Mouse (Mus musculus): ENCODE data around the gene Zfp418. TPM values are rescaled to one million over a fixed set of nuclear protein-coding genes. Genes with fewer than 3 reads are reported as not detected.
"Not testable (repeated sequence)": the region's sequence is repeated elsewhere in the genome, so short reads cannot be mapped to it uniquely, and the experiment has no call there.

The Zfp418 gene
- total and polyA plus RNA-seq, 2 experiments from 2014 or later, result 0.98 to 6.3 TPM

DNA sequence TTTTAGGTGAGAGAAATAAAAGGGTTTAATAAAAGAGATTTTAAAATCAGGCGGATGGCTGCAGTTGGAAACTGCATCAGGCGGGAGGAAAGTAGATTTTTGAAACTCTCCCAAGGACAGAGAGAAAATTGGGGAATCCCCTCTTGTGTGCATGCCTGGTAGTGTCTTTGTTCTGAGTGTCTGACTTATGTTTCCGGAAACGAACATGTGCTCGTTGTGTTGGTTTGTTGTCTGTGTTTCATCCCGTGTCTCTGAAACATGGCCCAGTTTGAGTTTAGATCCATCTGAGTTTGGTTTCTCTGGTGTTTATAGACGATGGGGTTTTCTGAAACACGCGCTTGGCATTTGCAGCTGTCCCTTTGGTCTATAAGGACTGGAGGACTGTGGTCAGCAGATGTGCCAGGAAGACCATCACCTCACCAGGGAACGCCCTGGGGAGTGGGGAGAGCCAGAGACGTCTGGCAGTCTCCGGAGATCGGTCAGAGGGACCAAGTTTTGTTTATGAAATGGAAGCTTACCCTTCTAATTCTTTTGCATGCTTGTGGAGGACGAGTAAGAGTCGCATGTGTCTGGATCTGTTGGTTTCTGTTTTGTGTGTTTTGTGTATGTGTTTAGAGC is 25.0 kb upstream of the Zfp418 start:
- no peak for ATAC-seq
- TF ChIP-seq CTCF (IDR thresholded peaks at IDR 0.05; ENCODE audit: low read depth), result no peak
- H3K9ac ChIP-seq, result no peak overlapping the region
- H3K4me2 ChIP-seq (ENCODE audit: low read depth), result no peak overlapping the region
- H3K9me3 ChIP-seq (ENCODE audit: low read length), result no peaks in the 10 kb centered on the region
- no peak for DNase-seq
- no peak overlapping the region for H3K4me3 ChIP-seq (ENCODE audit: low read depth, low read length)
- H3K27me3 ChIP-seq (ENCODE audit: insufficient read depth, low read length), result no peaks in the 10 kb centered on the region
- 92% methylated on average over 15 of the region's 15 CpGs for WGBS
- no peaks in the 10 kb centered on the region for H3K4me1 ChIP-seq (ENCODE audit: insufficient read depth)
- no peak overlapping the region for H3K27ac ChIP-seq (ENCODE audit: low read depth, low read length)
- H3K36me3 ChIP-seq (ENCODE audit: insufficient read depth), result no peaks in the 10 kb centered on the region

DNA sequence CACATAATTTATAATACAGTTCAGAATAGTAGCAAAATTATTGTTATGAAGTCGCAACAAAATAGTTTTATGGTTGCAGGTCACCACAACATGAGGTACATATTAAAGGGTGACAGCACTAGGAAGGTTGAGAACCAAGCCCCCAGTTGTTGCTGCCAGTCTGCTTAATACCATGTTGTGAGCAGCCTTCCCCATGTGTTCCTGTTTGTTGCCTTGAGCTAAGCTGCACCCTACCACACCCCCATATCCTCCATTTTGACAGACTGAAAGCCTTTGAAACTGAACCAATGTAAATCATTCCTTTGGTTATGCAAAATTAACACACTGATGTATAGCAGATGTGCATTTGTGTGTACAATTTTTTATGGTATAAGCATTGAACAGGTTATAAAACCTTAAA is 14.8 kb downstream of the Zfp418 start:
- TF ChIP-seq CTCF (IDR thresholded peaks at IDR 0.05; ENCODE audit: low read depth), result no peak
- Histone ChIP-seq H3K36me3 (ENCODE audit: insufficient read depth) (peaks cover 26% of the 10 kb centered on the region), H3K4me3 (ENCODE audit: low read depth, low read length) (no peak overlapping the region), H3K9me3 (ENCODE audit: low read length) (no peaks in the 10 kb centered on the region), H3K4me1 (ENCODE audit: insufficient read depth) (no peaks in the 10 kb centered on the region), H3K9ac (no peak overlapping the region), H3K27me3 (ENCODE audit: insufficient read depth, low read length) (no peaks in the 10 kb centered on the region), H3K4me2 (ENCODE audit: low read depth) (no peak overlapping the region), H3K27ac (ENCODE audit: low read depth, low read length) (no peak overlapping the region)
- no peak for ATAC-seq
- no peak for DNase-seq
- WGBS, result 87% methylated on average over 1 of the region's 1 CpGs

GRCm38 (mm10) chr7:7187417-7188190 is 16.5 kb downstream of the Zfp418 start:
- Histone ChIP-seq H3K27me3 (ENCODE audit: insufficient read depth, low read length) (no peaks in the 10 kb centered on the region), H3K9me3 (ENCODE audit: low read length) (no peaks in the 10 kb centered on the region), H3K4me3 (ENCODE audit: low read depth, low read length) (peak overlapping the region; percentile 49), H3K4me2 (ENCODE audit: low read depth) (peak overlapping the region; percentile 38), H3K36me3 (ENCODE audit: insufficient read depth) (peaks cover 10% of the 10 kb centered on the region), H3K4me1 (ENCODE audit: insufficient read depth) (no peaks in the 10 kb centered on the region), H3K27ac (ENCODE audit: low read depth, low read length) (no peak overlapping the region), H3K9ac (peak overlapping the region; percentile 14; the same call in 1 of the 2 replicates)
- 39% methylated on average over 13 of the region's 13 CpGs for WGBS
- DNase-seq (no peak), ATAC-seq (peak; percentile 43)
- no peak for TF ChIP-seq CTCF (IDR thresholded peaks at IDR 0.05; ENCODE audit: low read depth)

- peak overlapping the region; percentile 49 for H3K4me3 ChIP-seq (ENCODE audit: low read depth, low read length)
- H3K27me3 ChIP-seq (ENCODE audit: insufficient read depth, low read length), result no peaks in the 10 kb centered on the region
- no peak overlapping the region for H3K27ac ChIP-seq (ENCODE audit: low read depth, low read length)
- H3K36me3 ChIP-seq (ENCODE audit: insufficient read depth), result peaks cover 2% of the 10 kb centered on the region
- no peaks in the 10 kb centered on the region for H3K9me3 ChIP-seq (ENCODE audit: low read length)
- H3K9ac ChIP-seq, result peak overlapping the region; percentile 14; the same call in 1 of the 2 replicates
- TF ChIP-seq CTCF (IDR thresholded peaks at IDR 0.05; ENCODE audit: low read depth), result peak; percentile 82
- 12% methylated on average over 18 of the region's 18 CpGs for WGBS
- H3K4me2 ChIP-seq (ENCODE audit: low read depth), result peak overlapping the region; percentile 38
- ATAC-seq (peak; percentile 97), DNase-seq (peak; percentile 86)
- H3K4me1 ChIP-seq (ENCODE audit: insufficient read depth), result no peaks in the 10 kb centered on the region
These were observed 17.2 kb downstream of the Zfp418 start for GRCm38 (mm10) chr7:7188191-7188942.

GRCm38 (mm10) chr7:7209313-7210151 is 38.4 kb downstream of the Zfp418 start, which contains the start of gene Zfp772:
Gene Zfp772 (minus strand): TSS chr7:7209998.
- not testable (repeated sequence) for H3K27me3 ChIP-seq (ENCODE audit: insufficient read depth, low read length); H3K4me1 ChIP-seq (ENCODE audit: insufficient read depth); H3K27ac ChIP-seq (ENCODE audit: low read depth, low read length); H3K36me3 ChIP-seq (ENCODE audit: insufficient read depth); H3K9me3 ChIP-seq (ENCODE audit: low read length); ATAC-seq
- Histone ChIP-seq H3K4me2 (ENCODE audit: low read depth) (peak within 1 kb of the TSS; percentile 62), H3K4me3 (ENCODE audit: low read depth, low read length) (peak within 1 kb of the TSS; percentile 34), H3K9ac (peak within 1 kb of the TSS; percentile 18; the same call in 1 of the 2 replicates)
- DNase-seq, result peak; percentile 25
- 2% methylated on average over 24 of the region's 24 CpGs for WGBS

Other genes with a start within 250 kb of the Zfp418 start
- not detected in 2 replicates for gene Aurkc, start 176.0 kb upstream of the Zfp418 start, total RNA-seq (2014; rRNA removed)
- not detected in 2 replicates for gene Aurkc, start 176.0 kb upstream of the Zfp418 start, polyA plus RNA-seq (2015; fragmentation: Nextera tagmentation; extraction: Ambion mirVana)
- 27.2 and 31.7 TPM in 2 replicates for gene Zfp954, start 49.8 kb upstream of the Zfp418 start, total RNA-seq (2014; rRNA removed)
- 16.4 and 17.1 TPM in 2 replicates for gene Zfp954, start 49.8 kb upstream of the Zfp418 start, polyA plus RNA-seq (2015; fragmentation: Nextera tagmentation; extraction: Ambion mirVana)
- gene Zfp773, start 34.6 kb upstream of the Zfp418 start, total RNA-seq (2014; rRNA removed), result 5.4 and 5.5 TPM in 2 replicates
- 3.6 and 4.5 TPM in 2 replicates for gene Zfp773, start 34.6 kb upstream of the Zfp418 start, polyA plus RNA-seq (2015; fragmentation: Nextera tagmentation; extraction: Ambion mirVana)
- 9.3 and 11.5 TPM in 2 replicates for gene Zfp772, start 38.7 kb downstream of the Zfp418 start, total RNA-seq (2014; rRNA removed)
- gene Zfp772, start 38.7 kb downstream of the Zfp418 start, polyA plus RNA-seq (2015; fragmentation: Nextera tagmentation; extraction: Ambion mirVana), result 4.5 and 6.3 TPM in 2 replicates
- 1.7 and 2.3 TPM in 2 replicates for gene Vmn2r29, start 76.0 kb downstream of the Zfp418 start, total RNA-seq (2014; rRNA removed)
- 0.42 and 1.2 TPM in 2 replicates for gene Vmn2r29, start 76.0 kb downstream of the Zfp418 start, polyA plus RNA-seq (2015; fragmentation: Nextera tagmentation; extraction: Ambion mirVana)
- gene Gm45844, start 107.0 kb downstream of the Zfp418 start, total RNA-seq (2014; rRNA removed), result 6.1 and 8.7 TPM in 2 replicates
- 6.8 and 9.2 TPM in 2 replicates for gene Gm45844, start 107.0 kb downstream of the Zfp418 start, polyA plus RNA-seq (2015; fragmentation: Nextera tagmentation; extraction: Ambion mirVana)
- gene Clcn4, start 129.5 kb downstream of the Zfp418 start, total RNA-seq (2014; rRNA removed), result 171 and 175 TPM in 2 replicates
- gene Clcn4, start 129.5 kb downstream of the Zfp418 start, polyA plus RNA-seq (2015; fragmentation: Nextera tagmentation; extraction: Ambion mirVana), result 185 and 231 TPM in 2 replicates
- gene Vmn2r30, start 166.3 kb downstream of the Zfp418 start, total RNA-seq (2014; rRNA removed), result not detected in 2 replicates
- not detected in 2 replicates for gene Vmn2r30, start 166.3 kb downstream of the Zfp418 start, polyA plus RNA-seq (2015; fragmentation: Nextera tagmentation; extraction: Ambion mirVana)
- gene Gm45783, start 203.2 kb downstream of the Zfp418 start, total RNA-seq (2014; rRNA removed), result not detected in 2 replicates
- not detected in 2 replicates for gene Gm45783, start 203.2 kb downstream of the Zfp418 start, polyA plus RNA-seq (2015; fragmentation: Nextera tagmentation; extraction: Ambion mirVana)
- gene Vmn2r31, start 228.4 kb downstream of the Zfp418 start, total RNA-seq (2014; rRNA removed), result not detected in 2 replicates
- not detected in 2 replicates for gene Vmn2r31, start 228.4 kb downstream of the Zfp418 start, polyA plus RNA-seq (2015; fragmentation: Nextera tagmentation; extraction: Ambion mirVana)

Data from forebrain, postnatal 0 days (tissue).